Mouse (Mus musculus): ENCODE data around the gene Iqce.

Gene Iqce

GRCm38 (mm10) chr5:140702103-140702513 is at the start of gene Iqce:
Iqce (minus strand) TSS chr5:140702378.
- peak; percentile 96 to 98 for DNase-seq (ENCODE audit: inconsistent age in 2 of 2, low spot score in 1 of 2)

DNA sequence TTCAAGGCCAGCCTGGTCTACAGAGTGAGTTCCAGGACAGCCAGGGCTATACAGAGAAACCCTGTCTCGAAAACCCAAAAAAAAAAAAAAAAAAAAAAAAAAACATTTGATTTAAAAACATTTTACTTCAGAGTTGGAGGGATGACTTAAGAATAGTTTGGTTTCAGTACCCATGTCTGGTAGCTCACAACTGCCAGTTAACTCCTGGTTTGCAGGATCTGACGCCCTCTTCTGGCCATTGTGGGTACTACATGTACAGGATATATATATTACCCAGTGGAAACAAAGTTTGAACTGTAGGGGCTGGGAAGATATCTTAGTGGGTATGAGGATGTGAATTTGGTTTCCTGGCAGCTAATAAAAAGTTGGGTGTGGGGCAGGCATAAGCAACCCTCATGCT is 48.7 kb upstream of the Iqce start:
- peak in 1 of 2 experiments; percentile 76 for DNase-seq (ENCODE audit: inconsistent age in 2 of 2, low spot score in 1 of 2)

DNA sequence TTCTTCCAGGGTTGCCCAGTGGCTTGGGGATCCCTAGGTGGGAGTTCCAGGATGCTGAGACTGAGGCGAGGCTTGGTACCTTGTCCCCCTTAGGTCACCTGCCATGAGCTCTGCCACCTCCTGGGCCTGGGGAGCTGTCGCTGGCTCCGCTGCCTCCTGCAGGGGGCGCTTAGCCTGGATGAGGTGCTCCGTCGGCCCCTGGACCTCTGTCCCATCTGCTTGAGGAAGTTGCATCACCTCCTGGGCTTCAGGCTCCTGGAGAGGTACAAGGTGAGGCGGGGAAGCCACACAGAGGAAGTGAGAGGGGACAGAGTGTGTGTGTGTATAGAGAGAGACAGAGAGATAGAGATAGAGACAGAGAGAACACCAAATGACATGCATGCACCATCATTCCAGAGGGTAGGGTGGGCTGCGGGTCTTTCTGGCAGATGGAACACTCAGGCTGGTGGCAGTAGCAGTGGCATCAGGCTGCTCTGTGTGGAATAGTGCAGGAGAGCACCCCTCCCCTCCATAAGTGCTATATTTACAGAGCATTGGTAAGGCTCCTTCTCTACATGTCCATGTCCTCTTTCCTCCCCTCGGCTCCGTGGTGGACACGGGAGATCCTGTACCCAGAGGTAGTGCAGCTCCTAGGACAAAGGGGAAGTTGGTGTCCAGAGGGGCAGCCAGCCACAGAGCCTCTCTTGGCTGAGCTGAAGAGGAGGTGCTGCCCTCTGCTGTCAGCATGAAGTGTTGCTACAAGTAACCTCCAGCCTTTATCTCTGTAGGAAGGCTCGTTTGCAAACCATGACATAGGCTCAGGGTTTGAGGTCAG is 47.1 kb upstream of the Iqce start:
- peak; percentile 74 to 90 for DNase-seq (ENCODE audit: inconsistent age in 2 of 2, low spot score in 1 of 2)

DNA sequence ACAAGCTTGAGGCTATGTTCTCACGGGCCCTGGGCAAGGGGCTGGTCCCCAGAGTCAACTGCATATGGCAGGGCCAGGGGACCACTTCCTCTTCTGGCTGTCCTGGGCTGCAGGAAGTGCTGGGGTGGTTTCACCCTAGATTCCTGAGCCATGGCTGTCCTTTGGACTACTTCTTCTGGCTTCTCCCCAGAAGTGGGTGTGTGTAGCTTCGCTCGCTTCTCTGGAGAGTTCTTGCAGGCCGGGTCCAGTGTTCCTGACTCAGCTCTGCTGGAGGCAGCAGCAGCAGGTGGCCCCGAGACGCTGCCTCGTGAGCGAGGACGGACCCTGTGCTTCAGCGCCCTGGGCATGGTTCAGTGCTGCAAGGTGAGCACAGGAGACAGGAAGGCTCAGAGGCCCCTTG is 46.2 kb upstream of the Iqce start:
- peak in 1 of 2 experiments; percentile 49 for DNase-seq (ENCODE audit: inconsistent age in 2 of 2, low spot score in 1 of 2)

DNA sequence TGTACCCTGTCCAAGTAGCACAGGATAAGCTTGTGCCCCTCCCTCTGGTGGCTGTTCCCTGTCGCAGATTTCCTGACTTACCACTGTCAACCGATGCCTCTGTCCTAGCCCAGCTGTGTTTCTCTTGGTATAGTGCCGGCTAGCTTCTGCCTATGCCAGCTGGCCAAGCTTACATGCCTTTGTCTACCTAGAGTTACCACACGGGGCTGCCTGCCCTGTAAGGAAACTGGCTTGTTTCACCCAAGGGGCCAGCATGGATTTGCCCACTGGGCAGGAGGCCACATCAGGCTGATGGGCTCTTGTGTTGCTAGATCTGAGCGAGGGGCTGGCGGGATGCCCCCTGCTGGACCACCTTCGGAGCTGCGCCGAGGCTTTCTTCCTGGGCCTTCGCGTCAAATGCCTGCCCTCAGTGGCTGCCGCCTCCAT is 41.5 kb upstream of the Iqce start:
- DNase-seq (ENCODE audit: inconsistent age in 2 of 2, low spot score in 1 of 2), result no peak

DNA sequence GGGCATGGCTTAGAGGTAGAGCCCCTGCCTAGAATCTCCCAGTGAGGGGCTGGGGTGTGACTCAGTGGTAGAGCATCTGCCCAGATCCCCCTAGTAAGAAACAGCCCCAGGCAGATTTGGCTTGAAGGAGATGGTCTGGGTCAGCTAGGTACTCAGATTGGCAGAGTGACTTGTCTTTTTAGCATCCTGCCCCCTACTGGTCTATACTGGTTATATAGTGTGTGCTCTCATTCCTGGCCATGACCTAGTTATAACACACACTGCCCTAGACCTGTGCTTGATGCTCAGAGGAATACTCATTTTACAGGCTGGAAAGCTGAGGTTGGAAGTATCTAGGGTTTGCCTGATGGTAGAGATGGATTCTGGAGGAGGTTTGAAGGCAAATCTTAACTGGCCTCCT is 39.7 kb upstream of the Iqce start:
- peak in 1 of 2 experiments; percentile 68 for DNase-seq (ENCODE audit: inconsistent age in 2 of 2, low spot score in 1 of 2)

GRCm38 (mm10) chr5:140741040-140741439 is 38.9 kb upstream of the Iqce start:
- DNase-seq (ENCODE audit: inconsistent age in 2 of 2, low spot score in 1 of 2), result peak in 1 of 2 experiments; percentile 65

GRCm38 (mm10) chr5:140739813-140740212 is 37.6 kb upstream of the Iqce start:
- no peak for DNase-seq (ENCODE audit: inconsistent age in 2 of 2, low spot score in 1 of 2)

GRCm38 (mm10) chr5:140736166-140736565 is 34.0 kb upstream of the Iqce start:
- no peak for DNase-seq (ENCODE audit: inconsistent age in 2 of 2, low spot score in 1 of 2)

GRCm38 (mm10) chr5:140735297-140735696 is 33.1 kb upstream of the Iqce start:
- peak; percentile 38 to 70 for DNase-seq (ENCODE audit: inconsistent age in 2 of 2, low spot score in 1 of 2)

GRCm38 (mm10) chr5:140733336-140733735 is 31.2 kb upstream of the Iqce start:
- no peak for DNase-seq (ENCODE audit: inconsistent age in 2 of 2, low spot score in 1 of 2)

GRCm38 (mm10) chr5:140732195-140732594 is 30.0 kb upstream of the Iqce start:
- no peak for DNase-seq (ENCODE audit: inconsistent age in 2 of 2, low spot score in 1 of 2)

- no peak for DNase-seq (ENCODE audit: inconsistent age in 2 of 2, low spot score in 1 of 2)
Measured at GRCm38 (mm10) chr5:140731040-140731797, 29.0 kb upstream of the Iqce start.

DNA sequence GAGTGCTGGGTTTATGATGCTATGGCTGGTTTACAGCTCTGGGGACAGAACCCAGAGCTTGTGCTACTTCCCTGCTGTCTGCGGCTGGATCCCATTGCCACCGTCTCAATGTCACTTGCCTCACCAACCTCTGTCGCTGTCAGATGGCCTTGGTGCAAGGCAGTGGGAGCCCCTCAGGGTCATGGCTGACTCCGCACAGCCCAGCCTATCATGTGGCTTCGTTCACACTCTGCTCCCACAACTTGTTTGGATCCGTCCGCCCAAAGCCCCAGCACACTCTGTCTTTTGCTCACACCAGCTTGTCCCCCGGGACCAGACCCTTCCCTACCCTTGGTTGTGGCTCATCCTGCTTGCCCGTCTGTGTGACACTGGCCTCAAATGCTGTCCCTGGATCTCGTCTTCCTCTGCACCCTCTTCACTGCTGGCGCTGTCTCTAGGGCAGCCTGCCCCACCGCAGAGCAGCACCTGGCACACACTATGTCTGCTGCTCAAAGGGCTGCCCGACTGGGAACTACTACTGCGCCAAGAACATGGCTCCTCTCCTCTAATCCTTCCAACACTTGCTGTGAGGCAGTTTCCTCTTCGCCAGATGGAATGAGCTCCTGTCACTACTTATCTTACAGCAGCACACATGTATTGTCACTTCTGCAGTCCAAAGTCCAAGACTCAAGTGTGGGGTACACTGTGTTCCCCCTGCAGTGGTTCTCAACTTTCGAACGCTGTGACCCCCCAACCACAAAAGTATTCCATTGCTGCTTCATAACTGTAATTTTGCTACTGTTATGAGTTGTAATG is 25.0 kb upstream of the Iqce start:
- peak; percentile 66 to 90 for DNase-seq (ENCODE audit: inconsistent age in 2 of 2, low spot score in 1 of 2)

DNA sequence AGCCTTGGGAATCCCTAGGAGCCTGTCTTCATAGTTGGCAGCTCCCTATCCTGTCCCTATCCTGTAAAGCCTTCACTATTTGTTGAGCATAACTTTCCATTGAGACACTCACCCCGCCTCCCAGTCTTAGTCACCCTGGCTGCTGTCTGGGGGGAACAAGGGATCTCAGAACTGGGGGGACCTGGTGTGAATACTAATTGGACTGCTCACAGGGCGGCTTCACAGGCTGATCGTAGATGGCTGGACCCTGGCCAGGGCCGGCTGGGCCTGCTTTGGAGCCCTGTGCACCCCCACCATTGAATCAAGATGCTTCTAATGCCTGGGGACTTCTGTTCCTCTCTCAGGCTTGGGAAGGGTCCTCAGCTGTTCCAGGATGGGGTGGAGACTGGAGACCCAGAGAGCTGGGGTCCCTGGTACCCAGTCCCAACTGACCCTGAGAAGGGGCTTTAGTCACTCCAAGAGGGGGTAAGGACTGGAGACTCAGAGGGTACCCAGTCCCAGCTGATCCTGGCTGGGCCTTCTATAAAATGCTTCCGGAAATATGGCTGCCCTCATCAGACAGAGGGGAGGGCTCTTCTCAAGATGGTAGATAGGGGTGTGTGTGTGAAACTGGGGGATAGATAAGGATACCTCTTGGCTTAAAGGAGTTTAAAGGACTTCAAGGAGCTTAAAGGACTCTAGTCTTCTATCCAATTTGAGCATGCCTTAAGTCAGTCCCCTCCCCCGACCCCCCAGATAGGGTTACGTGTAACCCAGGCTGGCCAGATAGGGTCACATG is 24.1 kb upstream of the Iqce start:
- peak in 1 of 2 experiments; percentile 74 for DNase-seq (ENCODE audit: inconsistent age in 2 of 2, low spot score in 1 of 2)

- no peak for DNase-seq (ENCODE audit: inconsistent age in 2 of 2, low spot score in 1 of 2)
Measured at GRCm38 (mm10) chr5:140723822-140724221, 21.6 kb upstream of the Iqce start, which contains the start of gene Amz1. Amz1 (plus strand) TSS chr5:140724127.

- peak in 1 of 2 experiments; percentile 78 for DNase-seq (ENCODE audit: inconsistent age in 2 of 2, low spot score in 1 of 2)
Measured at GRCm38 (mm10) chr5:140722121-140722520, 19.9 kb upstream of the Iqce start.

- no peak for DNase-seq (ENCODE audit: inconsistent age in 2 of 2, low spot score in 1 of 2)
Measured at GRCm38 (mm10) chr5:140720773-140721172, 18.6 kb upstream of the Iqce start.

DNA sequence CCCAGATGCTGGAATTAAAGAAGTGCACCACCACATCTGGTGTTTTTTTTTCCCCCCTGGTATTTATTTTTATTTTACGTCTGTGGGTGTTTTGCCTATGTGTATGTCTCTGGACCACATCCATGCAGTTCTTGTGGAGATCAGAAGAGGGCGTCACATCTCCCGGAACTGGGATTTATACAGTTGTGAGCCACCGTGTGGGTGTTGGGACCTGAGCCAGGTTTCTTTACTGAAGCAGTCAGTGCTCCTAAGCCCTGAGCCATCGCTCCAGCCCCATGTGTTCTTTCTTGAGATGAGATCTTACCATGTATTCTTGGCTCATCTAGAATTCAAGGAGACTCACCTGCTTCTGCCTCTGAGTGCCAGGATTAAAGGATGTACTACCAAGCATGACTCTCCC is 8.9 kb upstream of the Iqce start:
- no peak for DNase-seq (ENCODE audit: inconsistent age in 2 of 2, low spot score in 1 of 2)

DNA sequence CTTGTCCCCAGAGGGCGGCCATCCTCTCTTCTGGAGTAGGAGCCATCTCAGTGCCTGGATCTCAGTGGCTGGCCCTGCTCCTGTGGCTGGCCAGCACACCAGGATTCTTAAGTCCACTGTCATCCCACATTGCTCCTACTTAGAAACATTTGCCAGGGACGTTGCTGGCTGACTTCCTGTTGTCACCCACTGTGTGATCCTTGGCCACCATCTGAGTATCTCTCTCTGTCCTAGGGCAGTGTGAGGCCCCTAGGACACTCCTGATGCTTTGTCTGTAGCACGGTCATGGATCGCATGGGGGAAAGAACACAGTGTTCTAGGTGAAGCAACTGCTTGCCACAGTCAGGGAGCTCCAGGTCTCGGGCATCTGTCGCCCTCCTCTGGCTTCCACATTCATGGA is 8.1 kb upstream of the Iqce start:
- DNase-seq (ENCODE audit: inconsistent age in 2 of 2, low spot score in 1 of 2), result no peak
